In genomic region chr14:103695620-103696019, GRCm38 (mm10) we compare ENCODE assay signal across 21 mouse cellular contexts.
"Had no signal": no experiment of that assay in that cellular context is flagged by ENCODE, and none has a peak within 500 bp of the region (broad histone marks: within the 10 kb centered on the region; RNA-seq: fewer than 3 reads in every experiment).

No protein-coding gene starts in this region.

- H3K9ac ChIP-seq: liver, postnatal 0 days; lung, embryonic 15.5 days; midbrain, embryonic 13.5 days; midbrain, embryonic 15.5 days; neural tube, embryonic 13.5 days; neural tube, embryonic 15.5 days had no signal

- H3K27ac ChIP-seq: lung, embryonic 15.5 days; macrophage; midbrain, embryonic 13.5 days; midbrain, embryonic 15.5 days; neural tube, embryonic 13.5 days; neural tube, embryonic 15.5 days had no signal

- DNase-seq: liver, postnatal 0 days; lung, adult 2 months; lung, postnatal 14 days; lung, postnatal 36 days; retina, postnatal 1 day; right cerebral cortex, adult 18-20 months; right cerebral cortex, postnatal 25 days; right cerebral cortex, postnatal 4 days; spleen, adult 18-20 months; thymus, adult 18-20 months; thymus, postnatal 25 days; thymus, postnatal 4 days had no signal

- H3K36me3 ChIP-seq: lung, embryonic 15.5 days had no signal

- H3K4me2 ChIP-seq: lung, embryonic 15.5 days; midbrain, embryonic 11.5 days; midbrain, embryonic 13.5 days; midbrain, embryonic 15.5 days; neural tube, embryonic 13.5 days; neural tube, embryonic 15.5 days had no signal

- H3K27me3 ChIP-seq: lung, embryonic 15.5 days; megakaryocyte, embryonic 14.5 days; midbrain, embryonic 13.5 days; midbrain, embryonic 15.5 days; neural tube, embryonic 13.5 days; neural tube, embryonic 15.5 days had no signal

- H3K4me1 ChIP-seq: lung, embryonic 15.5 days; megakaryocyte, embryonic 14.5 days; midbrain, embryonic 15.5 days; neural tube, embryonic 13.5 days; neural tube, embryonic 15.5 days had no signal

- H3K4me3 ChIP-seq: lung, embryonic 15.5 days; megakaryocyte, embryonic 14.5 days; midbrain, embryonic 13.5 days; midbrain, embryonic 15.5 days; neural tube, embryonic 13.5 days; neural tube, embryonic 15.5 days had no signal

- H3K9me3 ChIP-seq: lung, embryonic 15.5 days; megakaryocyte, embryonic 14.5 days; midbrain, embryonic 13.5 days; midbrain, embryonic 15.5 days; neural tube, embryonic 13.5 days; neural tube, embryonic 15.5 days had no signal

- ATAC-seq: liver, postnatal 0 days; lung, postnatal 0 days; midbrain, embryonic 13.5 days; midbrain, embryonic 15.5 days had no signal
